Comparison of ENCODE assay signal across 9 mouse cellular contexts in genomic region chr5:65958597-65958996, GRCm38 (mm10). TPM values are rescaled to one million over a fixed set of nuclear protein-coding genes. Genes with fewer than 3 reads are reported as not detected.
DNase-seq lines count a peak whose midpoint lies in the region; ATAC-seq lines count a peak whose summit lies in the region.
"Had no signal": no experiment of that assay in that cellular context is flagged by ENCODE, and none has a peak within 500 bp of the region (broad histone marks: within the 10 kb centered on the region; RNA-seq: fewer than 3 reads in every experiment).

No protein-coding gene starts in this region.

- H3K9ac ChIP-seq in midbrain, embryonic 11.5 days (ENCODE audit: low read length) = no peak overlapping the region
- H3K9ac ChIP-seq: neural tube, embryonic 13.5 days had no signal

- H3K27ac ChIP-seq in midbrain, embryonic 10.5 days (replicated peaks) = no peak overlapping the region
- no peak overlapping the region for H3K27ac ChIP-seq in midbrain, embryonic 11.5 days (ENCODE audit: low read depth, low read length)
- H3K27ac ChIP-seq: neural tube, embryonic 13.5 days had no signal

- H3K4me2 ChIP-seq in midbrain, embryonic 11.5 days = no peak overlapping the region
- H3K4me2 ChIP-seq: neural tube, embryonic 13.5 days had no signal

- no peak for ATAC-seq in frontal cortex, adult (ENCODE audit: low TSS enrichment)
- no peak for ATAC-seq in midbrain, embryonic 11.5 days (ENCODE audit: low FRiP score)
- ATAC-seq in neutrophil, adult 5-6 weeks (ENCODE audit: extremely low read depth, insufficient number of reproducible peaks, low FRiP score, poor library complexity, severe bottlenecking) = 0 out of 2 replicates have a peak, but pooled peaks have one; percentile 37
- no peak for ATAC-seq in megakaryocyte-erythroid progenitor cell, adult 5-6 weeks (replicated peaks; ENCODE audit: low FRiP score, low TSS enrichment, poor library complexity, severe bottlenecking)

- H3K4me1 ChIP-seq in midbrain, embryonic 10.5 days = peaks cover 13% of the 10 kb centered on the region
- H3K4me1 ChIP-seq in midbrain, embryonic 11.5 days (ENCODE audit: control insufficient read depth, insufficient read depth, low read length) = peaks cover 3% of the 10 kb centered on the region

- peak; percentile 13 to 26 for DNase-seq in frontal cortex, postnatal 36 days (ENCODE audit: low spot score in 2 of 2)
- DNase-seq in midbrain, embryonic 10.5 days (ENCODE audit: low spot score) = peak; percentile 33
- DNase-seq in midbrain, embryonic 11.5 days (ENCODE audit: low spot score, missing footprints) = no peak
- DNase-seq in NIH3T3 (ENCODE audit: low read depth) = peak; percentile 85
- DNase-seq in forelimb bud, embryonic 11.5 days (ENCODE audit: low read depth, low spot score) = peak; percentile 55

- H3K9me3 ChIP-seq in midbrain, embryonic 10.5 days (replicated peaks) = no peaks in the 10 kb centered on the region
- no peaks in the 10 kb centered on the region for H3K9me3 ChIP-seq in midbrain, embryonic 11.5 days (ENCODE audit: control insufficient read depth, low read length)
- H3K9me3 ChIP-seq: neural tube, embryonic 13.5 days had no signal

- H3K4me3 ChIP-seq in midbrain, embryonic 10.5 days = no peak overlapping the region
- H3K4me3 ChIP-seq in midbrain, embryonic 11.5 days (ENCODE audit: low read depth, low read length) = no peak overlapping the region
- H3K4me3 ChIP-seq: neural tube, embryonic 13.5 days had no signal

- no peaks in the 10 kb centered on the region for H3K27me3 ChIP-seq in midbrain, embryonic 10.5 days (ENCODE audit: low read depth, poor library complexity, severe bottlenecking)
- no peaks in the 10 kb centered on the region for H3K27me3 ChIP-seq in midbrain, embryonic 11.5 days (ENCODE audit: control insufficient read depth, insufficient read depth, low read length)
- H3K27me3 ChIP-seq: neural tube, embryonic 13.5 days had no signal

- no peaks in the 10 kb centered on the region for H3K36me3 ChIP-seq in midbrain, embryonic 10.5 days
- no peaks in the 10 kb centered on the region for H3K36me3 ChIP-seq in midbrain, embryonic 11.5 days (ENCODE audit: control insufficient read depth, insufficient read depth, low read length)
- H3K36me3 ChIP-seq: neural tube, embryonic 13.5 days had no signal

- WGBS in midbrain, embryonic 10.5 days = 6% methylated on average over 4 of the region's 4 CpGs
- 10% methylated on average over 4 of the region's 4 CpGs for WGBS in midbrain, embryonic 11.5 days

RNA-seq across cellular contexts. Expression of gene Chrna9, which starts 23.9 kb away (rescaled TPM):
- polyA plus RNA-seq in midbrain, embryonic 10.5 days (2016; fragmentation: Nextera tagmentation; extraction: Ambion mirVana) = 0.10 TPM in 1 of 2 replicates, not detected in the other
- not detected in 2 replicates for polyA plus RNA-seq in midbrain, embryonic 11.5 days (2014; fragmentation: Nextera tagmentation; extraction: Ambion mirVana)
- total RNA-seq in neutrophil, adult 5-6 weeks (2017) = not detected in 2 replicates
- total RNA-seq in megakaryocyte-erythroid progenitor cell, adult 5-6 weeks (2014; fragmentation: Nextera tagmentation) = not detected in 2 replicates
- 0.65 TPM in 1 of 2 replicates, not detected in the other for total RNA-seq in megakaryocyte-erythroid progenitor cell, adult 5-6 weeks (2017)
- polyA plus RNA-seq: neural tube, embryonic 13.5 days had no signal

RNA-seq across cellular contexts. Expression of gene 9130230L23Rik, which starts 45.5 kb away (rescaled TPM):
- not detected in 2 replicates for polyA plus RNA-seq in midbrain, embryonic 10.5 days (2016; fragmentation: Nextera tagmentation; extraction: Ambion mirVana)
- not detected in 2 replicates for polyA plus RNA-seq in midbrain, embryonic 11.5 days (2014; fragmentation: Nextera tagmentation; extraction: Ambion mirVana)
- 5.4 and 5.5 TPM in 2 replicates for total RNA-seq in neutrophil, adult 5-6 weeks (2017)
- not detected in 2 replicates for total RNA-seq in megakaryocyte-erythroid progenitor cell, adult 5-6 weeks (2014; fragmentation: Nextera tagmentation)
- not detected in 2 replicates for total RNA-seq in megakaryocyte-erythroid progenitor cell, adult 5-6 weeks (2017)
